Mouse (Mus musculus) layer of hippocampus, postnatal 25 days (tissue): ENCODE results near the gene Nup107. TPM values are rescaled to one million over a fixed set of nuclear protein-coding genes. Genes with fewer than 3 reads are reported as not detected.

ENCODE experiments used
- DNase-seq, 2 experiments: peaks; one replicate each; pipeline ENCODE4 v3.0.0; 2022; ENCODE audit warnings: mixed read lengths in 2 of 2, low spot score in 1 of 2; ENCODE audit errors: extremely low spot score in 1 of 2
- total RNA-seq, 2 experiments: library from RNA; stranded (reverse); gene quantifications; 2 replicates each; pipeline ENCODE4 v1.2.3; 2021

Nup107 gene
- total RNA-seq, 2 experiments from 2014 or later, result 17.6 to 20.4 TPM

DNA sequence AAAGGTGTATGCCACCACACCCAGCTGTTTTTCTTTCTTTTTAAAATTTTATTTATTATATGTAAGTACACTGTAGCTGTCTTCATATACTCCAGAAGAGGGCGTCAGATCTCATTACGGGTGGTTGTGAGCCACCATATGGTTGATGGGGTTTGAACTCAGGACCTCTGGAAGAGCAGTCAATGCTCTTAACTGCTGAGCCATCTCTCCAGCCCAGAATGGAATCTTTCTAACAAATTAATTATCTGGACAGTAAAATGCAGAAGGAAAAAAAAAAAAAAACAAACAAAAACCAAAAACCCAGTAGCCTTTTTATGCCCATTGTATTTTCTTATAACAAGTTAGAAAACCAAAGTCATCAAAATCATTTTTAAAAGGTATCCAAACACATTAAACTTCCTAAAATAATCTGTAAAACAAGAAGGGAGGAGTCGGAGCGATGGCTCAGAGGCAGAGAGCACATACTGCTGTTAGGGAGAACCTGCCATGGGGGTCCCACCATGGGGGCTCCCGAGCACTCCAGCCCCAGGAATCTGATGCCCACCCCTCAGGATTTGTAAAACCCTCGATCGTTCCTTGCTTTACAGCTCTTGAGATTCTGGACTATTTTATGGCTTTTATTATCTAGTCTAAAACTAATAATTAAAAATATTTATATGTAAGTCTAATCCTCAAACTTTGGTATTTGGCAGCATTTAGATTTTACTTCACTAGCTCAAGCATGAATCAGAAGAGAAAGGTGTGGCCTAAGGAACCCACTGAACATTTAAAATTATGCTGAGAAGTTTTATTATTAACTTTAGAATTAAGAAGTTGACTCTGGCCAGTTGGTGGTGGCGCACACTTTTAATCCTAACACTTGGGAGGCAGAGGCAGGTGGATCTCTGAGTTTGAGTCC lies 38.5 kb downstream of the Nup107 start:
- no peak for DNase-seq

DNA sequence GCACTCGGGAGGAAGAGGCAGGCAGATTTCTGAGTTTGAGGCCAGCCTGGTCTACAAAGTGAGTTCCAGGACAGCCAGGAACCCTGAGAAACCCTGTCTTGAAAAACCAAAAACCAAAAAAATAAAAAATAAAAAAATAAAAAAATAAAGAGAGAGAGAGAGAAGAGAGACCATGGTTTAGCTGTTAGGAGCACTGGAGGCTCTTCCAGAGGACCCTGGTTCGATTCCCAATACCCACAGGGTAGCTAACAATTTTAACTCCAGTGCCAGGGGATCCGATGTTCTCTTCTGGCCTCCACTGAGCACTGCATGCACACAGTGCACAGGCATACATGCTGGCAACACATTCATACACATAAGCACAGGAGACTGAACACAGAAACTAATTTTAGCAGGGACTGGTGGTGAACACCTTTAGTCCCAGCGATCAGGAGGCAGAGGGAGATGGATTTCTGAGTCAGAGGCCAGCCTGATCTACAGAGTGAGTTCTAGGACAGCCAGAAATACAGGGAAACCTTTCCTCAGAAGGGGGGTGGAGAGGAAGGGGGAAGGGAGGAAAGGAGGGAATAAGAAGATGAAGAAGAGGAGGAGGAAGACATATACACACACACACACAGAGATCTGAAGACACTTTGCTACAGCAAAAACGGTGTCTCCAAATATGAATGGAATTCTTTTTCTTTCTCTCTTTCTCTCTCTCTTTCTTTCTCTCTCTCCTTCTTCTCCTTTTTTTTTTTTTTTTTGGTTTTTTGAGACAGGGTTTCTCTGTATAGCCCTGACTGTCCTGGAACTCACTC lies 39.5 kb downstream of the Nup107 start:
- no peak for DNase-seq

DNA sequence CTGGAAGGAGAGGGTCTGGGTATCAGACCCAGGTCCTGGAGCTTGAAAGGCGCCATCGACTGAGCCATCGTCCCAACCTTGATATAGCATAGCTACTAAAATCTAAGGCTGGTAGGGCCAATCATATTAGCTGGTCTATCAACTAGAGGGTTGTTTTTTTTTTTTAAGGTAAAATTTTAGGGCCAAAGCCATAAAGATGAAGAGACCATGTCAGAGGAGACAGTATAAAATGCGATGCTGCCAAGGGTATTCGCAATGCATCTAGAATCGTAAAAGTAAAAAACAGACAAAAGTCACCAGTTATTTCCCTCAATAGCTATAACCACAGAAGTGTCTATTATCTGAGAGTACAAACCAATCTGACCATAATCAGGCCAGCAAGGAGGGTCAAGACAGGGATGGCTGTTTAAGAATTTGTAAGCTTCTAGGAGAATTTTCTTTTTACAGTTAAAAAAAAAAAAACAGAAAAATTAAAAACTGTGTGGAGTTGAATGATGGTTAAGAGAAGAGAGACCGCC lies 40.1 kb downstream of the Nup107 start:
- no peak for DNase-seq

DNA sequence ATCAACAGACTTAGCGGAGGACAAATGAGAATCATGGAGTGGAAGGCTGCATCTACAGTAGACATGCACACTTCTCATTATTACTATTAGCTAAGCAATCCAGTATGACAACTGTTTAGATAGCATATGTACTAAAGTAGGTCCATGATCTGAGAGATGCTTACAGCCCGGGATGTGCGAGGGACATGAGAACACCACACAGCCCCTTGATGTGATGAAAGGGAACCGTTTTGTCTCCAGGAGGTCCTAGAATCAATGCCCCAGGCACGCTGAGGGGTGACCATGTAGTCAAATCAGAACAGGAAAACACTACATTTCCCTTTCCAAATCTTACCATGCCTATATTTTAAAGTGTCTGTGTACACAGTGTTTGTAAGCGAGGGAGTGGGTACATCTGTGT lies 40.8 kb downstream of the Nup107 start:
- DNase-seq, result no peak

DNA sequence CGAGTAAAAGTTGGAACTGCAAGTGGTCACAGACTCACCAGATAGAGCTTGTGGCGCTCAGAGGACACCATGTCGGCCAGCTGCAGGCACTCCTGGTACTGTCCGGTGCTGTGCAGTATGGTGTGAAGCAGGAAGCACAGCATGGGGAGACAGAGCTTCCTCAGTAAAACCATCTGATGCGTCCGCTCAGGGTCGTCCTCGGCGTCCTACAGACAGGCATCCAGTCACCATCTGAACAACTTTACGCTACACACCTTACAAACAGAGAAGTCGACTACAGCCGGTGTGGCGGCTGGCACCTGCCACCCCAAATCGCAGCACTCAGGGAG lies 41.3 kb downstream of the Nup107 start:
- no peak for DNase-seq

DNA sequence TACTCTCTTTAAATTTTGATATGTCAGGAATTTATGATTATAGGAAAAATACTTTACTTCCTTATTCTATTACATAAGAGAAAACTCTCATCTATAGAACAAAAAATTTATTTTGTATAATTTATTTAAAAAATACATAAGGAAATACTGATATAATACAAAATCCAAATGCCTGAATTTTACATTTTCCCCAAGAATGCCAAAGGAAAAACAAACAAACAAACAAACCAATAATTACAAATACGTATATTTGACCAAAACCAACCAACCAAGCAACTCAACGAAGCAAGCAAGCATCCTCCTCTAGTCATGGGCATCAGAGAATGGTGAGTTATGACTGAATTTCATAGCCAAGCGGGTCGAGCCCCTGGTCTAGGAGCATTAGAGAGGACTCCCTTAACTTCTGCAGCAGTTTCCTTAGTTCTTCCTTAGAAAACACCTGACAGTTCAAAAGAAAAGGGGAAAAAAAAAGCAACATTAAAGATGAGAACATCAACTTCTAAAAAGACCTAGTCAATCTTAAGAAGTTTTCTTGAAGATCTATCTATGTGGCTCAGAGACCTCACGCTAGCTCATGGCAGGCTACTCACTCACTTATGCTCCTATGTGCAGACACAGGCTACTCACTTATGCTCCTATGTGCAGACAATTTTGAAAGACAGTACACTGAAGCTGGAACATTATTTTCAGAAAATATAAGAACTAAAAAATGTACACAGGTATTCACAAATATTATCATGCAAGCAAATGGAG lies 41.8 kb downstream of the Nup107 start:
- DNase-seq, result no peak

DNA sequence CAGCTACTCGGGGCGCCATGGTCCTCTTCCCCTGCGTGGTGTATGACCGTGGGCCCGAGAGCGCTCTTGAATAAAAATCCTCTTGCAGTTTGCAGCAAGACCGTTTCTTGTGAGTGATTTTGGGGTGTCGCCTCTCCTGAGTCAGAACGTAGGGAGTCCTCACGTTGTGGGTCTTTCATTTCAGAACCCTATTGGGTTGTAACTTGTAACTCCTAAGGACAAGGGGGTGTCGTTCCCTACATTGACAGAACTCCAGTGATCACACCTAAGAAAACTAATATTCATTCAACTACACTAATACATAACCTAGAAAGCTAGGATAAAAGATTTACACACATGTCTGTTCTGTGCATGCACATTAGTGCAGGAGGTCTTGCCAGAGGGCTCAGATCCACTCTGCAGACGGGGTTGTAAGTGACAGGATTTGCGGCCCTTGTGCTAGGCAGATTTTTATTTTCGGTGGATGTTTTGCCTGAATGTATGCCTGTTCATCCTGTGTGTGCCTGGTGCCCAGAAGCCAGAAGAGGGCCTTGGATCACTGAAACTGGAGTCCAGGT lies 42.6 kb downstream of the Nup107 start:
- DNase-seq, result no peak

DNA sequence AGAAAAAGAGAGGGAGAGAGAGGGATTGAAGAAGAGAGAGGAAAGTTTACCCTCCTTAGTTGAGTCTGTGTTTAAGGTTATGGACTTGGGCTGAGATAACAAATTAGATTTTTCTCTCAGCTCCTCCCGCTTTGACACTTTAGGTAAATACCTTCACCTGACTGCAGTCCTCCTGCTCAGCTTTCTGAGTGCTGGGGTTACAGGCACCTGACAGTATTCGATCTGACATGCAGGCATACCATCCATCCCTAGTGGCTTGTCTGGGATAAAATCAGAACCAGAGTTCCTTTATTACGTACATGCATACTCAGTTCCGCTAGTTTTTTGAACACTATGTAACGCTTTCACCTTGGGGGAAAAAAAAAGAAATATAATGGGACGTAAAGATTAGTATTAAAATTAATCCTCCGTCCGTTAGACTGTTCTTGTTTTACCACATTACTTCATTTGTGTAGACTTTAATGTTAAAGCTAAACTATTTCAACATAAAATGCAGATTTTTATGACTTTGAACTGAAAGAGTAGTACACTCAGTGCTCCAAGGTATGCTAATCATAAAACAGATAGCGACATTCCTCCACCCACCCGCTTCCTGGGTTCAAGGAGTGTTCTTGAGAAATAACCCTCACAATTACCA lies 43.3 kb downstream of the Nup107 start:
- DNase-seq, result no peak

DNA sequence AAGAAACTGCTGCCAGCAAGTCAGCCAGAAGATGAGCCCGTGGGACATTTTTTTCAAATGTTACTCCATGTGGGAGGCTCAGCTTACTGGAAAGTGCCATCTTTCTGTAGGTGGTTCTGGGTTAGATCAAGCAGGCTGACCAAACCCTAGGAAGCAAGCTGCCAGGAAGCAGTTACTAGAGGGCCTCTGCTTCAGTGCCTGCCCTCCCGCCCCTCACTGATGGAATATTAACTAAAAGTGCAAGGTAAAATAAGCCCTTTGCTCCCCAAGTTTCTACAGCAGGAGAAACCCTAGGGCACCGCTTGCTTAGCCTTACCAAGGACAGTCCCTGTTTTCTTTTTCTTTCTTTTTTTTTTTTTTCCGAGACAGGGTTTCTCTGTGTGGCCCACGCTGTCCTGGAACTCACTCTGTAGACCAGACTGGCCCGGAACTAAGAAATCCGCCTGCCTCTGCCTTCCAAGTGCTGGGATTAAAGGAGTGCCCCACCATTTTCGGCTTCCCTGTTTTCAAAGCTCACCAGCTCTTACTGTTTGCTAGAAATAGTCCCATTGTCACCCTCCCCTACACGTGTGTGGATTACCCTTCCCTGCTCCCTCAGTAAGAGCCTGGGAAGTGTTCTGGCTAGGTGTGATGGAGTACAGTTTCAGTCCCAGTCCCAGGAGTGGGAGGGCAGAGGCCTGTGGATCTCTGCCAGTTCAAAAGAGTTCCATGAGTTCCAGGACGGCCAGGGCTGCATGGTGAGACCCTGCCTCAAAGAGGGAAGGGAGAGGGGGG lies 44.0 kb downstream of the Nup107 start:
- DNase-seq, result no peak

DNA sequence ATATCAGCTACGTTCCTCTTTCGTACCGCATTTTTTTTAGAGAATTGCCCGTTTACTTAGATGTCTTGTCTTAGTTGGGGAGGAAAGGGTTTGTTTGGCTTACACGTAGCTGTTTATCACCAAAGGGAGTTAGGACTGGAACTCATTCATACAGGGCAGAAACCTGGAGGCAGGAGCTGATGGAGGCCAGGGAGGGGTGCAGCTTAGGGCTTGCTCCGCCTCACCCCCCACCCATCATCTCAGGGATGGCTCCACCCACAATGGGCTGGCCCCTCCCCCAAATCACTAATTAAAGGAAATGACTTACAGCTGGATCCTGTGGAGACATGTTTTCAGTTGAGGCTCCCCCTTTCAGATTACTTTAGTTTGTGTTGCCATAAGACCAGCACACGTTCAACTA lies 44.8 kb downstream of the Nup107 start:
- no peak for DNase-seq

DNA sequence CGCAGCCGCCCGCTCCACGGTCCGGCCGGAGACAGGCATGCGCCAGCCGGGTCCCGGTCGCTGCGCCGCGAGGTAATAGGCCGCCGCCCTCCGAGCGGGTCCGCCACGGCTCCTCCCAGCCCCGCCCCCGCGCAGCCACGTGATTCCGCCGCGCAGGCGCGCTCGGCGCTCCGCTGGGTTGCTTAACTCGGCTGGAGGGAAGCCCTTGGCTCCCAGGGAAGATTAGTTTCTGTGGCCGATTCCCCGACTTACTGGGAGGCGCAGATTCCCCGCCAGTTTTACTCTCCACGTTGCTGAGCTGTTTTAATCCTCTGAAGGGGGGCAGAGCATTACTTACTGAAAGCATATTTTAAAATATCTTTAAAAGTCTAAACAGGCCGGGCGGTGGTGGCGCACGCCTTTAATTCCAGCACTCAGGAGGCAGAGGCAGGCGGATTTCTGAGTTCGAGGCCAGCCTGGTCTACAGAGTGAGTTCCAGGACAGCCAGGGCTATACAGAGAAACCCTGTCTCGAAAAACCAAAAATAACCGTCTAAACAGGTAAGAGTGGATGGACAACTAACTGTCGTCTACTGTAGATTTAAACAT lies 46.1 kb downstream of the Nup107 start, which contains the start of gene Slc35e3:
Gene Slc35e3 (minus strand): TSS at position 69 of the 587 bp plus-strand sequence.
- DNase-seq, result peak; percentile 93 to 94

DNA sequence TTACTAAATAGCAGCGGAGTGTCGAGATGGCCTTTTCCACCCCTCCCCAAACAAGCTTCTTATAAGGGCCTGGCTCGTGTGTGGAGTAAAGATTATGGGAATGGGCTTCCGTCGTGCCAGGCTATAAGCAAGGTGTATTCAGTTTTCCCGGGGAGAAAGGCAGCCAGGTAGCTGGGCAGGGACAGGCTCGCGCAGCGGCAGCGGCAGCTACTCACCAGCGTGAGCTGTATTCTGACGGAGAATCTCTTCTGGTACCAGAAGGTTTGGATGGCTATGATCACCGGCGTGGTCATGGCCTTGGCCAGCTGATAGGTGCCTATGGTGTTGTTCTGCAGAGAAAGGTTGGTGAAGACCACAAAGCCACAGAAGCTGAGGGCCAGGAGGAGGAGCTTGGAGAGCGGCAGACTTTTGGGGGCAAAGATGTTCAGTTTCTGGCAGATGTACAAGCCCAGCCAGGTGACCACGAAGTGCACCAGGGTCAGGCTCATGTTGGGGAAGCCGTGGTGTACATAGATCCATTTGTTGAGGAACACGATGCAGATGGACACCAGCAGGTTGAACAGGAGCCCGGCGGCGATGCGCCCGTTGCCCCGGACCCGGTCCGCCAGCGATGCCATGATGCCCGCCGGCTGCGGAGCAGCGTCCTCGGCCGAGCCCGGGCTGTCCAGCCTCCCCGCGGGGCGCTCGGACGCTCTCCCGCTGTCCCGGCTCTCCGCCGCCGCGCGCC lies 46.8 kb downstream of the Nup107 start:
- peak in 1 of 2 experiments; percentile 31 for DNase-seq

DNA sequence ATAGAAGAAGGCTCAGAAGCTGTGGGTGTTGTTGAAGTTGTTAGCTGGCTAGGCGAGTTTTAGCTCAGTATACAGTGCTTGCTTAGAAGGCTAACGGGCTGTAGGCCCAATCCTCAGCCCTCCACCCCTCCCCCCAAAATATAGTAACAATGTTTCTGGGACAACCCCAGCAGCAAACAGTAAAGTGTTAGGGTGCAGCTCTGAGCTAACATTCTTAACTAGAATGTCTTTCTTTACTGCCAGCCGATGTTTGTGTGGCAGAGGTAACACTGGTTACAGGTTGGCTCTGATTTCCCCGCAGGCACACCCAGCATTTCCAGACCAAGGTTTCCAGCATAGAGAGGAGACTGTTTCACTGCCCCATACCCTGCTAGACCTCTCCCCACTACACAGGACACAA lies 48.6 kb downstream of the Nup107 start:
- DNase-seq, result no peak

DNA sequence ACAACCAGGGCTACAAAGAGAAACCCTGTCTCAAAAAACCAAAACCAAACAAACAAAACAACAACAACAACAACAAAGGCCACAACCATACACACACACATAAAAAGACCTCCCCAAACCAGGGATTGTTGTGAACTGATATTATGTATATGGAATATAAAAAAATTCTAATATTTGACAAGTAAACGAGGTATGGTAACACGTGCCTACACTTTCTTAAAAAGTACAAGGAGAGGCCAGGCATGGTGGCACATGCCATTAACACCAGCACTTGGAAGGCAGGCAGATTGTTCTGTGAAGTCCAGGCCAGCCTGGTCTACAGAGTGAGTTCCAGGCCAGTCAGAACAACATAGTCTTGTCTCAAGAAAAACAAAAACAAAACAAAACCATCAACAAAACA lies 49.3 kb downstream of the Nup107 start:
- DNase-seq, result no peak

DNA sequence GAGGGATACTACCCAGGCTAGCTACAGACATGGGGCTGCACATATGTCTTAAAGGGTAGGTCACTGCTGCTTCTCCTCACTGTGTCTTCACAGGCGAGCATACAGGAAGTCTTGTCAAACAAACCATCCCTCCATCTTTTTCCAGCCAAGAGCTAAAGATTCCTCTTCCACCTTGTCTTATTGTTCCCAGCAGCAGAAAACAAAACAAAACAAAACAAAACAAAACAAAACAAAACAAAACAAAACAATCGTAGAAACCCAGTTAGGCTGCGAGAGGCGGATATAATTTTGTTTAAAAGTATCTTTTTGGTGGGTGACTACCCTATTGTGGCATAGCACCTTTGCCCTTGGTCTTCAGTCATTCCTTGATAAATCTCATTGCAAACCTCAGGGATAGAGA lies 49.9 kb downstream of the Nup107 start:
- DNase-seq, result no peak

DNA sequence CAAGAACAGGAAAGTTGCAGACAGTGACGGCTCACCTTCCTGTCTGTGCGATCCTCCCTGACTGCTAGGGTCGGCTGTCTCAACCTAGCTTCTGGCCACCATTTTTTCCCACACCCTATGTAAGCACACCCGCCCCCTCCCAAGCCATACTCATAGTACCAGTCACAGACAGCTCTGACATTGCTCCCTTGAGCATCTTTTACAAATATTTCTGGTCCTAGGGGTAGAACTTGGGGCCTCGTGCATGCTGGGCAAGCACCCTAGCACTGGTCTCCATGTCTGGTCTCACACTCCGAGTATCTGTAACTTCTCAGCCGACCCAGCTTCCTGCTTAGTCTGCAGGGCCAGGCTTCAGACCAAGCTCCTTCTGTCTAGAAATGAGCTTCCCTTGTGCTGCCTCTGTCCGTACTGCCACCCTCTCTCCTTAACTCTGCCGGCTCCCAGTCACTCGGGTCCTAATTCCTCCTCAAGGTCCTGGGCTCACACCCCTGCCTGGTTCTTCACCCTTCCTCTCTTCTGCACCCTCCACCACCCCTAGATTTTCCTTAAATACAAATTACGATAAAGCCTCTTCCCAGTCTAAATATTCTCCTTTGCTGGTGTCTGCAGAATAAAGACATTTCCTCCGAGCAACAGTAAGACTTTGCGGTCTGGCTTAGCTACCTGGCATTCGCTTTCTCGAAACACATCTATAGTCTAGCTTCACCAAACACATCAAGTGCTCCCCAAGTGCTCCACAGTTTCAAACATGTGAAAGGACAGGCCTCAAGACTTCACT lies 50.6 kb downstream of the Nup107 start:
- DNase-seq, result no peak

DNA sequence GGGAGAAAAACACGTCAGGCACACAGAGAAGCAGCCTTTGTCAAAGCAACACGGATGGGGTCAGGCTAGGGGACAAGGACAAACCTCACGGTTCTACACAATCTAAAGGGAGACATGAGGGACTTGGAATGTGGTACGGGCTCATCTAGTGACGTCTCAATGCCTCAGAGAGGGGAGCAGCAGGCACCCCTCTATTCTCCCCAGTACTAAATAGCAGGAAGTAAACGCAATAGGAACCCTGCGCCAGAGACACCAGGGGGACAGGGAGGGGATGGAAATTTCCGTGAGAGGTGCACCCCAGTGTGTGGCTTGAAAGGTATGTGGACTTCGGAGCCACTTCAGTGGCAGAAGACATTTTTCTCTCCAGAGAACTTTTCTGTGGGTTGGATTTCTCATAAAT lies 51.6 kb downstream of the Nup107 start:
- DNase-seq, result no peak
